Comparison of ENCODE assay signal across 18 mouse cellular contexts in the genomic region with DNA sequence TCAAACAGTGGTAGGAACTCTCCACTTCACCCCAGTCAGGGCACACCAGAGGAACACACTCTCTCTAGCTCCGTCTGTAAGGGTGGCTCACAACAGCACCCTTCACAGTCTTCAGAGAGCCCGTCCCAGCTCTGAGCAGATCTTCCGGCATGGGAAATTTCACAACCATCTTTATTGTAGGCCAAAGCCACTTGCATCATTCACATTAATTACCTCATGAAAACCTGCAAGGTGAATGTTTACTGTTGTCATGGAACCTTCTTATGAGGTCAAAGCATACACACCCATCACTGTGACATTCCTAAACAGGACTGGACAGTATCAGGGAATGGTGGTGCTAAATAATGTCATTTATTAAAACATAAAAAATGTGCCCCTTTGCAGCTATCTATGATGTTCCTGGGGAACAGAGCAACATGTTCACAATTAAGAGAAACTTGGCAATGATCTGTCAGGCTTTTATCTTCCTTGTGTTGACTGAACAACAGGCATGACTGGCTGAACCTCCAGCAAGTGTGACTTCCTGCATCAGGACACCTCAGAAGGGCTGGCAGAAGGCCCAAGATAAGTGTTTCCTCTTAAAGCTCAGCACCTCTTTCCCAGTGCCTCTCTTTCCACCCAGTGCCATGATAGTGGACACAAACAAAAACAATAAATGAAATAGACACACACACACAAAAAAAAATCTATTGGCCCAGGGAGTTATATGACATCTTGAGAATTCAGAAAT.
DNase-seq lines count a peak whose midpoint lies in the region; ATAC-seq and TF ChIP-seq lines count a peak whose summit lies in the region.
"Had no signal": no experiment of that assay in that cellular context is flagged by ENCODE, and none has a peak within 500 bp of the region (broad histone marks: within the 10 kb centered on the region; RNA-seq: fewer than 3 reads in every experiment).

No protein-coding gene starts in this region.

- no peaks in the 10 kb centered on the region for H3K27me3 ChIP-seq in liver, postnatal 0 days (ENCODE audit: insufficient read depth, low read length)
- H3K27me3 ChIP-seq in liver, embryonic 12.5 days (replicated peaks): peaks cover 8% of the 10 kb centered on the region; the same call in 1 of the 2 replicates
- H3K27me3 ChIP-seq in heart, embryonic 10.5 days (ENCODE audit: insufficient read depth, poor library complexity, severe bottlenecking): no peaks in the 10 kb centered on the region
- H3K27me3 ChIP-seq in heart, postnatal 0 days (ENCODE audit: control insufficient read depth, insufficient read depth, low read length): no peaks in the 10 kb centered on the region
- H3K27me3 ChIP-seq: hindbrain, embryonic 12.5 days; liver, embryonic 15.5 days; neural tube, embryonic 15.5 days had no signal

- no peak overlapping the region for H3K4me2 ChIP-seq in liver, postnatal 0 days (ENCODE audit: low read depth, low read length)
- H3K4me2 ChIP-seq in liver, embryonic 12.5 days: no peak overlapping the region
- no peak overlapping the region for H3K4me2 ChIP-seq in heart, postnatal 0 days (ENCODE audit: low read depth, low read length)
- H3K4me2 ChIP-seq: hindbrain, embryonic 12.5 days; liver, embryonic 15.5 days; neural tube, embryonic 15.5 days had no signal

- 56% methylated on average over 3 of the region's 3 CpGs for WGBS in liver, postnatal 0 days (ENCODE audit: insufficient replicate concordance)
- WGBS in liver, embryonic 12.5 days (ENCODE audit: insufficient replicate concordance): 75% methylated on average over 3 of the region's 3 CpGs
- 73% methylated on average over 3 of the region's 3 CpGs for WGBS in heart, embryonic 10.5 days
- 76% methylated on average over 3 of the region's 3 CpGs for WGBS in heart, postnatal 0 days

- TF ChIP-seq CTCF in liver, postnatal 0 days (IDR thresholded peaks at IDR 0.05; ENCODE audit: low read depth): no peak
- no peak for TF ChIP-seq CTCF in heart, postnatal 0 days (IDR thresholded peaks at IDR 0.05; ENCODE audit: low read depth)

- no peaks in the 10 kb centered on the region for H3K36me3 ChIP-seq in liver, postnatal 0 days (replicated peaks; ENCODE audit: insufficient read depth, low read length)
- H3K36me3 ChIP-seq in liver, embryonic 12.5 days: no peaks in the 10 kb centered on the region
- H3K36me3 ChIP-seq in heart, embryonic 10.5 days: no peaks in the 10 kb centered on the region
- H3K36me3 ChIP-seq in heart, postnatal 0 days (replicated peaks; ENCODE audit: control insufficient read depth, insufficient read depth, low read length): no peaks in the 10 kb centered on the region
- H3K36me3 ChIP-seq: hindbrain, embryonic 12.5 days; liver, embryonic 15.5 days; midbrain, embryonic 10.5 days; neural tube, embryonic 15.5 days had no signal

- peak; percentile 66 for ATAC-seq in liver, postnatal 0 days
- ATAC-seq in liver, embryonic 12.5 days: no peak
- ATAC-seq in heart, postnatal 0 days (ENCODE audit: insufficient read depth, low read depth): peak; percentile 45; the same call in 1 of the 2 replicates
- ATAC-seq: activated CD4-positive, CD25-positive, alpha-beta regulatory T cell, adult 4 months; forebrain, postnatal 0 days had no signal

- TF ChIP-seq EP300 in liver, postnatal 0 days (IDR thresholded peaks at IDR 0.05; ENCODE audit: low read depth): peak; percentile 33; the same call in 1 of the 2 replicates
- TF ChIP-seq EP300 in heart, postnatal 0 days (IDR thresholded peaks at IDR 0.05; ENCODE audit: low read depth): no peak

- peak overlapping the region; percentile 22; the same call in 1 of the 2 replicates for H3K27ac ChIP-seq in liver, postnatal 0 days (ENCODE audit: low read depth)
- no peak overlapping the region for H3K27ac ChIP-seq in liver, embryonic 12.5 days
- 0 out of 2 replicates have a peak overlapping the region, but pooled peaks have one; percentile 42 for H3K27ac ChIP-seq in heart, embryonic 10.5 days
- H3K27ac ChIP-seq in heart, postnatal 0 days (ENCODE audit: low read depth): peak overlapping the region; percentile 72
- H3K27ac ChIP-seq: hindbrain, embryonic 12.5 days; liver, embryonic 15.5 days; midbrain, embryonic 10.5 days; neural tube, embryonic 15.5 days had no signal

- no peaks in the 10 kb centered on the region for H3K9me3 ChIP-seq in liver, postnatal 0 days (ENCODE audit: low read length)
- no peaks in the 10 kb centered on the region for H3K9me3 ChIP-seq in liver, embryonic 12.5 days (replicated peaks)
- H3K9me3 ChIP-seq in heart, embryonic 10.5 days: no peaks in the 10 kb centered on the region
- no peaks in the 10 kb centered on the region for H3K9me3 ChIP-seq in heart, postnatal 0 days (replicated peaks; ENCODE audit: control insufficient read depth, low read length)
- H3K9me3 ChIP-seq: hindbrain, embryonic 12.5 days; liver, embryonic 15.5 days; midbrain, embryonic 10.5 days; neural tube, embryonic 15.5 days had no signal

- H3K4me1 ChIP-seq in liver, postnatal 0 days (ENCODE audit: insufficient read depth): peaks cover 11% of the 10 kb centered on the region
- H3K4me1 ChIP-seq in liver, embryonic 12.5 days: peaks cover 32% of the 10 kb centered on the region
- peaks cover 68% of the 10 kb centered on the region for H3K4me1 ChIP-seq in heart, embryonic 10.5 days
- H3K4me1 ChIP-seq in heart, postnatal 0 days (ENCODE audit: control insufficient read depth, insufficient read depth): peaks cover 28% of the 10 kb centered on the region

- H3K9ac ChIP-seq in liver, postnatal 0 days (replicated peaks): no peak overlapping the region
- H3K9ac ChIP-seq in liver, embryonic 12.5 days: no peak overlapping the region
- H3K9ac ChIP-seq in heart, postnatal 0 days (replicated peaks; ENCODE audit: low read depth, low read length): no peak overlapping the region
- H3K9ac ChIP-seq: forebrain, postnatal 0 days; hindbrain, embryonic 12.5 days; liver, embryonic 15.5 days; neural tube, embryonic 15.5 days had no signal

- no peak for DNase-seq in liver, postnatal 0 days
- DNase-seq in heart, embryonic 10.5 days (ENCODE audit: low spot score): no peak
- DNase-seq in heart, postnatal 0 days (ENCODE audit: low spot score): peak; percentile 61
- DNase-seq in lung, postnatal 25 days (ENCODE audit: low spot score): peak; percentile 43
- no peak for DNase-seq in adrenal gland, adult 2 months
- no peak for DNase-seq in adrenal gland, postnatal 4 days (ENCODE audit: low spot score in 2 of 2)
- no peak for DNase-seq in right cerebral cortex, postnatal 10 days (ENCODE audit: low spot score in 2 of 2)
- DNase-seq: cerebellum, adult 18-20 months; forebrain, postnatal 0 days; gastrocnemius, postnatal 10 days; kidney, adult 18-20 months; thymus, postnatal 36 days had no signal

- H3K4me3 ChIP-seq in liver, postnatal 0 days (ENCODE audit: low read depth, low read length): no peak overlapping the region
- H3K4me3 ChIP-seq in liver, embryonic 12.5 days: no peak overlapping the region
- no peak overlapping the region for H3K4me3 ChIP-seq in heart, embryonic 10.5 days
- no peak overlapping the region for H3K4me3 ChIP-seq in heart, postnatal 0 days (ENCODE audit: low read depth, low read length)
- H3K4me3 ChIP-seq: hindbrain, embryonic 12.5 days; liver, embryonic 15.5 days; midbrain, embryonic 10.5 days; neural tube, embryonic 15.5 days had no signal

Comparison
In these comparisons a context has a peak if more than half of its experiments do, and no peak if none do; other contexts are left out.
1. DNase-seq: peak in heart, postnatal 0 days (single experiment) and lung, postnatal 25 days (single experiment); none in liver, postnatal 0 days (single experiment), heart, embryonic 10.5 days (single experiment), adrenal gland, adult 2 months (single experiment), adrenal gland, postnatal 4 days (0 of 2) and right cerebral cortex, postnatal 10 days (0 of 2).